Mouse (Mus musculus) embryonic fibroblast, embryonic 13.5 days (primary cell): ENCODE data around the gene 4933430I17Rik.

Experiments used
- CTCF ChIP-seq: IDR thresholded peaks from 2 replicates; pipeline ENCODE4 v1.5.1; 2011; ENCODE audit warnings: mild to moderate bottlenecking, control low read depth, low read length, moderate library complexity, borderline replicate concordance; ENCODE audit not compliant: insufficient read depth
- POLR2A ChIP-seq: IDR thresholded peaks from 2 replicates; pipeline ENCODE4 v1.6.1; 2011; ENCODE audit warnings: low read depth, mild to moderate bottlenecking, control low read depth, low read length, moderate library complexity

DNA sequence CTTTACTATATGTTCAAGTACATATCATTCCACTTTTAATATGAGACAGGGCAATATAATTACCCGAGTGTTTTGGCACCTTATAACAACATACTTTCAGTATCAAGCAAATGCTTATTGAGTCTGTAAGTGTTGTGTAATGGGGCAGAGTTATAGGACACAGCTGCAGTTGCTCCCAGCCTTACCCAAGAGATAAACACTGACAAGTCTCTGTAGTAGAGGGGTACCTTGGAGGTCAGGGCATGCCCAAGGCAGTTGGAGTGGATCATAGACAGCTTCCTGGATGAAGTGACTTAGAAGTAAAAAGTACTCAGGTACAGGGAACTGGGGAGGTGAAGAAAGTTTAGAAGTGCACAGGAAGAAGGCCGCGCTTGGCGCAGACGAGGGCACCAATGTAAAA is 38.0 kb upstream of the 4933430I17Rik start:
- TF ChIP-seq CTCF (no peak), POLR2A (no peak)
